Mouse (Mus musculus): Measurements from ENCODE around the gene Kmt2d.

DNA sequence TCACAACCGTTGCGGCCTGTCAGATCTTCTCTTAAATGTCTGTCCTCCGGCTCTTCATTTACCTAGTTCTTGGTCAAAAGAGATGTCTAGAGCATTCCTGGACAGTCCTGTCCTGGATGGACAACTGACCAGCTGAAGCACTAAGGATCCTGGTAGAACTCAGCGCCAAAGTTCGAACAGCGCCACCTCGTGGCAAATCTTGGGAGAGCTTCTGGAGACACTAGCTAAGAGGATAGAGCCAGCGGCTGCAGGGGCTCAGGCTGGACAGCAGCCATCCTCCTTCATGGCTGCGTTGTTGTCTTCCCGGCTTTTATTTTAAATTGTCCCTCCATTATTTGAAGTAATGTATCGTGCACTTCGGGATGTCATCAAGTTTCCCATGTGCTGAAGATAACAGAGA is 71.6 kb downstream of the Kmt2d start:
- peak; percentile 75 for TF ChIP-seq CTCF (IDR thresholded peaks at IDR 0.05; ENCODE audit: low read depth)
- no peak for TF ChIP-seq EP300 (IDR thresholded peaks at IDR 0.05; ENCODE audit: low read depth)
